Mouse (Mus musculus): ENCODE data around the gene Pias4. TPM values are rescaled to one million over a fixed set of nuclear protein-coding genes. Genes with fewer than 3 reads are reported as not detected.

Gene Pias4
- polyA plus RNA-seq (2012; rRNA removed) = 25.3 and 28.0 TPM in 2 replicates

DNA sequence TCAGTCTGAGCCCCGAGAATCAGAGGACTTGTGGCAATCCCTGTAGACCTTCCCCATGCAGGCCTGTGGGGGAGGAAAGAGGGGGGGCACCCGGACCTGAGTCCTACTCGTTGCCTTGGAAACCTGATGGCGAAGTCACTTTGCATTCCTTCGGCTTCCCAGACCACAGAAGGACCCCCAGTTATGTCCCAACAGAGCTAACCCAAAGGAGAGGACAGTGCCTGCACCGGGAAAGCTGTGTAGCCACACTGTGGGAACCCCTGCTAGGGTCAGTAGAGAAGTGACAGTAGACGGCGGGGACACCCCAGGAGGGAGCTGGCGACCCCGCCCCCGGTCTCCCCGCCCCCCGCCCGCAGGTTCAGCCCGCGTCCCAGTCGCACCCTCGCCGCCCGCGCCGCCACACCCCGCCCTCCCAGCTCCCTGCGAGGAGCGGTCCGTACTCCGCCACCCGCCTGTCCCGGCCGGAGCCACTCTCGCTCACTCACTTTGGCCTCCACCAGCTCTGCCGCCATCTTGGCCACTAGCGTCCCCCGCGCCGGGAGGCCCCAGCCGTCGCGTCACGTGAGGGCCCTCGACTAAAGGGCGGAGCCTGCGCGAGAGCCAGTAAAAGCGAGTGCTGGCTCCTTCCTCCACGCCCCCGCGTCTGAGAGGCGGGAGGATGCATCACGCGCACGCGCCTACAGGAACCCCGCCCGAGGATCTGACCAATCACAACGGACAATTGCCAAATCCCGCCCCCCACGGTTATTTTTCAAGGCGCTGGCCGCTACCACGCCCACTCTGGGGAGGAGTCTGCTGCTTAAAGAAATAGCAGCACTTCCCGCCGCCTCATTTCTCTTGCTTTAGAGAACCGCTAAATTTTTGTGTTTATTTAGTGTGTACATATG is at the start of gene Pias4:
Gene Pias4, minus strand, starts transcription at position 724 of the 887 bp plus-strand sequence.

DNA sequence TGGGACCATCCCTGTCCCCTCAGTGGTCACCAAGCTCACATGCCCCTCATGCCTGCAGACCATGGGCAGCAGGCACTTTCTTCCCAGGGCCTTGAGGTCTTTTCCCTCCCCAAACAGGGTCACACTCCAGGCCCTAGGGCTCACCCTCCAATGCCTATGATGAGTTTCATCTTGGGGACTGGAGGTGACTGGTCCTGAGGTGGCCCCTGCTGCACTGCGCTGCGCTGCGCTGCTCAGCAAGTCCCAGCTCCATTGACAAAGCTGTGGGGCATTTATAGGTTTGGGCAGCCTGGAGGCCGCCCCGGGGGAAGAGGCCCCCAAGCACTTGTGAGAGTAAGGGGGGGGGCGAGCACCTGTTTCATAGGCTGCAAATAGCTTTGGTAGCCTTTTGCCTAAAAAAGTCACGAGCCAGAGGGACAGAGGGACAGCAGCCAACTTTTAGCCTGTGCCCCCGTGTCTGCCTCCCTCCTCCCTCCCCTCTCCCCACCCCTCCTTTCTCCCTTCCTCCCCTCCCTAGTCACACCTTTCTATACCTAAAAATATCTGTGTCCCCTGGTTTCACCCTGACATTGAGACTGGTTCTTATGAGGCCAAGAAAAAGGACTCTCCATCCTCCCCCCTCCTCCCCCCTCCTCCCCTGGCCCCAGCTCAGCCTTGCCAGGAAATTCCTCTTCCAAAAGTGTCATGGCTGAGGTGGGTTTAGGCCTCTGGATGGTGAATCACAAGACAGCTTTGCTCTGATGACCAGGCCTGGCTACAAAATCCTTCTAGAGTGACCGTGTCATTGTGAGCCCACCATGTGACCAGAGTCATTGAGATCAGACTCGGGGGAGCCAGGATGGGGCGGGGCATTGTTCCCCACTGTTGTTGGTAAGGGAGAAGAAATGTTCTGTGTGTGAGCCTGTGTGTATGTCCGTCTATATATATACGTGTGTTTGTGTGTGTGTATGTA is 34.4 kb upstream of the Pias4 start, which contains the start of gene Nmrk2:
Gene Nmrk2, minus strand, starts transcription at position 245 of the 952 bp plus-strand sequence.

DNA sequence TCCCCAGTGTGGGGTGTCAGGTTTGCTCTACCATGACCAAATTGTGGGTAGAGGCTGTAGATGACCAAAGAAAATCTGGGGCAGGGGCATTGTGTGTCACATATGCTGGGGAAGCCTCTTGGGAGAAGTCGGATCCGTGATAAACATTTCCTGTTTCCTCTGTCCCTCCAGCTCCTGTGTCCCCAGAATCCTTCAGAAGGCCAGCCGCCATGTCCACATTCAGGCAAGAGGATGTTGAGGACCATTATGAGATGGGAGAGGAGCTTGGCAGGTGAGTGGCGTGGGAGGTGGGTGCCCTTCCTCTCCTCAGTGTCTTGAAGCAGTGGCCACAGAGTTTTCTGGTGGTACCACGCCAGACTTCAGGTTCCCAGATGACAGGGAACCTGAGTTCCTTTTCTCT is 16.1 kb upstream of the Pias4 start, which contains the start of gene 4930442H23Rik:
Gene 4930442H23Rik, minus strand, starts transcription at position 45 of the 400 bp plus-strand sequence.

DNA sequence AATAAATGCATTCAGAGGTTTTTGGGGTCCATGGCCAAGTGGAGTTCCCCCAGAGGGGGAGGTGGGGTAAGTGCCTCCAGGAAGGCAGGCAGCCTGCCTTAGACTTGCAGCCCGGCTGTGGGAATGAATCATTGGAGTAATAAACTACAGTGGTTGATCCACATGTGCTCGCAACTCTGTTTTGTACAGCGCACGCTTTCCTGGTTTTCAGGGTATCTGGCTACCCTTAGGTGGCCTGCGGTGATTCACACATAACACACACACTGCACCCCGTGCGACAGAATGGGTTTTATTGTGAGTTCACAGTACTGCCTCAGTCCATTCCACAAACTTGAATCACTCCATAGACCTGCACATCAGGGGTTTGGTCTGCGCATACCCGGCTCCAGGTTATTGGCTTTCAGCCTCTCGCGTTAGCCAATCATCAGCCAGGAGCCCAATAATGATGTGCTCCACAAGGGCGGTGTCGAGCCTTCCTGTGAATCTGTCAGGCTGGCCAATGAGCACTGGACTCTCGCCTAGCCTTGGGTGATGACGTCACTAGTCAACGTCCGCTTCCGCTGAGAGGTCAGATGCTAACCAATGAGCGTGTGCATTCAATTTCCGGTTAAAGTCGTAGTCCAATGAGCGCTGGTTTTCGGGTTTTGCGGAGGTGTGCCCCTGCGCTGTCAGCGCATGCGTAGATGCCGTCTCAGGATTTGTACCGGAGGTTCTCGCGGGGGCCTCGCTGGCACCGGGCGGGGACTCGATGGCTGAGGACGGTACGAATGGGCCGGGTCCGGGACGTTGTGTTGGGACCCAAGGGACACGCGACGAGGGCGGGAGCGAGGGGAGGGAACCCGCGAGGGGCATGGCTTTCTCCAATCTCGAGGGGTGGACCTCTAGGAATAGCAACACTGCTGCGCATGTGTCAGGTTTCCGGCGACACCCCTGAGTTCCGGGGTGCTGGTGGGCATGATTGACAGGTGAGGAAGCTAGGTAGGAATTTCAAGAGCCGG is 14.9 kb upstream of the Pias4 start, which contains the start of gene Dapk3:
Gene Dapk3, plus strand, starts transcription at position 670 of the 998 bp plus-strand sequence.

DNA sequence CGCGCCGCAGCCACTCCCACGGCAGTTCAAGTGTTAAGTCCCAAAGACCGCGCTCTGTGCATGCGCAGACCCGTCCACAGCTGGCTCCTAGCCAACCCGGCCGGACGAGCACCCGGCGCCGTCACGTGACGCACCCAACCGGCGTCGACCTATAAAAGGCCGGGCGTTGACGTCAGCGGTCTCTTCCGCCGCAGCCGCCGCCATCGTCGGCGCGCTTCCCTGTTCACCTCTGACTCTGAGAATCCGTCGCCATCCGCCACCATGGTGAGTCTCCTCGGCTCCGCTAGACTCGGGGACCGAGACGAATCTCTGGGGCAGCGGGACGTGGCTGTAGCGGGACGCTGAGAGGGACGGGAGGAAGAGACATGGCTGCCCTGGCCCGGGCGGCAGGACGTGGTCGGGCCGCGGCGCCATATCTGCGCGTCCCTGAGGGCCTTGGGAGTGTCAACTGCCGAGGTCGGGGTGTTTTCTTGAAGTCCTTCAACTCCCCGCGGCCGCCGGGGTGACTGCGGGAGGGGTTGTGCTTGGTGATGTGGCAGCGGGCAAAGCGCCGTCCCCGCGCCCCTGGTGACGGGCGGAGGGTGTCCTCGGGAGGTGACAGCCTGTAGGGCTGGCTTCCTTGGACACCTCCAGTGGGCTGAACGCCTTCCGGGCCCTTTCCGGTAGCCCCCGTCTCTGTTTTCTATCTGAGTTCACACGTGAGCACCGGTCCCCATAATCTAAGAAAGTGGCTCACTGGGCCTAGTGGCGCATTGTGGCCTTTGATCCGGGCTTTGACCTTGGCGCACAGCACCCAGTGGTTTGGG is 8.9 kb upstream of the Pias4 start, which contains the start of gene Eef2:
Gene Eef2, plus strand, starts transcription at position 166 of the 806 bp plus-strand sequence.

DNA sequence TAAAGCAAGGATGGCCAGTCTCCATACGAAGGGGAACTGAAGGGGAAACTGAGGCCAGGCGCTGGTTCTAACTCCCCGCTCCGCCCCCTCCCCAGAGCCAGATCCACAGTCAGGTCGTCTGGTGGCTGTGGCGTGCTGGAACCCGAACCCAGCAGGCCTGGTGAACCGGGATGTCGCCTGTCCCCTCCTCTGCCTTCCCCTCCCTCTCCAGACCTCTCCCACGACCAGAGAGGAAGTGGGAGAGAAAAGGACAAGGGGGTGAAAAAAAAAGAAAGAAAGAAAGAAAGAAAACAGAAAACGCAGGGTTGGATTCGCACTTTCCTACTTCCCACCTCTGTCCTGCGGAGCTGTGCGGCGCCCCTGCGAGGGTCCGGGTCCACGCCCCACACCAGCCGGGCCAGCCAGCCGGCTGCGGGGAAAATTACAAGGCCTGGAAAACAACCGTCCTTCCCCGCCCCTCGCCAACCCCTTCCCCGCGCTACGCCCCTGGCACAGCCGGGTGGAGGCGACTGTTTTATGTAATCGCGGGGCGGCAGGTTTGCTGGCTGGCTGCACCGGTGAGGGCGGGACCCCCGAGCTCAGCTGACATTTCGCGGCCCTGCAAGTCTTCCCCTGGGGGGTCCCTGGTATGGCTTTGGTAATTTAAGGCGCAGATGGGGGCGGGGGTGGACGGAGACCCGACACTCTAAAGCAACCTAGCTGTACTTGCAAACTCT is 32.6 kb downstream of the Pias4 start, which contains the start of gene Zbtb7a:
Gene Zbtb7a, plus strand, starts transcription at position 255 of the 716 bp plus-strand sequence.

DNA sequence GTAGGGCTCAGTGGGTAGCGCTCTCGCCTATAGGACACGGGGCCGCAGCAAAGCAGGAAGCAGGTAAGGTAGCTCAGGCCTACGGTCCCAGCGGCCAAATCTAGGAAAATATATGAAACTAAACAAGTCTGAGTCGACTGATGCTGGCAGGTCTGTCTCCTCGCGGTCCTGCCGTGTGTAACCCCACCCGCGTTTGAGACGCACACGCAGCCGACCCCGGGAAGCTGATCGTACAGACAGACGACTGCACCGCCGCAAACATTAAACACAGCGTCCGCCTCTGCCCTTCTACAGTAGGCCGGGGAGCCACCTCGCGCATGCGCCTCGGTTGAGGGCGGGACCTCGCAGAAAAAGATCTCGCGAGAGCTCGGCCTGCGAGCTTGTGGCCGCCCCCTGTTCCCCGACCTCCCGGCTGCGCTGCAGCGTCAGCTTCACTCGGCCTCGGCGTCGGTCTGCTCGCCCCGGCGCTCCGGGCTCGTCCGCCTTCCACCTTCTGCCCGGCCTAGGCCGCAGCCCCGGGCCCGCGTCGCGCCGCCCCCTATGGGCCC is 62.1 kb downstream of the Pias4 start, which contains the start of gene Map2k2:
Gene Map2k2, plus strand, starts transcription at position 351 of the 548 bp plus-strand sequence.

Other genes with a start within 250 kb of the Pias4 start
- 15.5 and 17.3 TPM in 2 replicates for gene Lmnb2, start 249.7 kb downstream of the Pias4 start, polyA plus RNA-seq (2012; rRNA removed)
- 13.8 and 21.5 TPM in 2 replicates for gene Gadd45b, start 237.8 kb downstream of the Pias4 start, polyA plus RNA-seq (2012; rRNA removed)
- gene Gng7, start 153.0 kb downstream of the Pias4 start, polyA plus RNA-seq (2012; rRNA removed) = 0.71 and 1.1 TPM in 2 replicates
- 0.29 and 0.37 TPM in 2 replicates for gene Diras1, start 142.3 kb downstream of the Pias4 start, polyA plus RNA-seq (2012; rRNA removed)
- 18.5 and 21.8 TPM in 2 replicates for gene Slc39a3, start 130.5 kb downstream of the Pias4 start, polyA plus RNA-seq (2012; rRNA removed)
- 106 and 140 TPM in 2 replicates for gene Sgta, start 107.7 kb downstream of the Pias4 start, polyA plus RNA-seq (2012; rRNA removed)
- 63.0 and 106 TPM in 2 replicates for gene Thop1, start 97.9 kb downstream of the Pias4 start, polyA plus RNA-seq (2012; rRNA removed)
- 2.0 and 3.8 TPM in 2 replicates for gene Creb3l3, start 69.0 kb downstream of the Pias4 start, polyA plus RNA-seq (2012; rRNA removed)
- 190 and 419 TPM in 2 replicates for gene Map2k2, start 62.0 kb downstream of the Pias4 start, polyA plus RNA-seq (2012; rRNA removed)
- 48.3 and 79.2 TPM in 2 replicates for gene Zbtb7a, start 32.7 kb downstream of the Pias4 start, polyA plus RNA-seq (2012; rRNA removed)
- 532 and 619 TPM in 2 replicates for gene Eef2, start 8.7 kb upstream of the Pias4 start, polyA plus RNA-seq (2012; rRNA removed)
- gene Dapk3, start 15.1 kb upstream of the Pias4 start, polyA plus RNA-seq (2012; rRNA removed) = 62.9 and 105 TPM in 2 replicates
- gene 4930442H23Rik, start 15.9 kb upstream of the Pias4 start, polyA plus RNA-seq (2012; rRNA removed) = not detected in 2 replicates
- 0.67 TPM in 2 replicates for gene Nmrk2, start 34.1 kb upstream of the Pias4 start, polyA plus RNA-seq (2012; rRNA removed)
- 0.15 and 0.17 TPM in 2 replicates for gene Atcay, start 62.9 kb upstream of the Pias4 start, polyA plus RNA-seq (2012; rRNA removed)
- gene Zfr2, start 65.2 kb upstream of the Pias4 start, polyA plus RNA-seq (2012; rRNA removed) = 5.2 and 6.0 TPM in 2 replicates
- 1.5 and 3.0 TPM in 2 replicates for gene Matk, start 85.0 kb upstream of the Pias4 start, polyA plus RNA-seq (2012; rRNA removed)
- gene Mrpl54, start 99.0 kb upstream of the Pias4 start, polyA plus RNA-seq (2012; rRNA removed) = 75.5 and 146 TPM in 2 replicates
- gene Apba3, start 99.0 kb upstream of the Pias4 start, polyA plus RNA-seq (2012; rRNA removed) = 58.9 and 73.0 TPM in 2 replicates
- gene Tjp3, start 123.7 kb upstream of the Pias4 start, polyA plus RNA-seq (2012; rRNA removed) = 85.6 and 104 TPM in 2 replicates
- gene Pip5k1c, start 125.0 kb upstream of the Pias4 start, polyA plus RNA-seq (2012; rRNA removed) = 33.5 and 41.8 TPM in 2 replicates
- 11.9 and 14.7 TPM in 2 replicates for gene Cactin, start 153.2 kb upstream of the Pias4 start, polyA plus RNA-seq (2012; rRNA removed)
- 17.8 and 29.6 TPM in 2 replicates for gene Tbxa2r, start 160.8 kb upstream of the Pias4 start, polyA plus RNA-seq (2012; rRNA removed)
- 2.3 TPM in 2 replicates for gene Gipc3, start 175.3 kb upstream of the Pias4 start, polyA plus RNA-seq (2012; rRNA removed)
- gene Hmg20b, start 182.6 kb upstream of the Pias4 start, polyA plus RNA-seq (2012; rRNA removed) = 95.3 and 125 TPM in 2 replicates
- gene Mfsd12, start 189.6 kb upstream of the Pias4 start, polyA plus RNA-seq (2012; rRNA removed) = 11.1 and 23.8 TPM in 2 replicates
- gene 4930404N11Rik, start 197.9 kb upstream of the Pias4 start, polyA plus RNA-seq (2012; rRNA removed) = 229 and 346 TPM in 2 replicates
- gene Fzr1, start 210.6 kb upstream of the Pias4 start, polyA plus RNA-seq (2012; rRNA removed) = 64.1 and 71.5 TPM in 2 replicates
- 57.2 and 82.1 TPM in 2 replicates for gene Dohh, start 216.5 kb upstream of the Pias4 start, polyA plus RNA-seq (2012; rRNA removed)
- gene Gm48551, start 216.5 kb upstream of the Pias4 start, polyA plus RNA-seq (2012; rRNA removed) = 0.54 and 0.88 TPM in 2 replicates
- gene Gm48552, start 221.1 kb upstream of the Pias4 start, polyA plus RNA-seq (2012; rRNA removed) = 1.4 and 1.7 TPM in 2 replicates
- gene Smim24, start 225.1 kb upstream of the Pias4 start, polyA plus RNA-seq (2012; rRNA removed) = 455 and 473 TPM in 2 replicates